Mouse (Mus musculus): ENCODE results near the gene Icam2.

GRCm38 (mm10) chr11:106353188-106353587 lies 34.7 kb downstream of the Icam2 start, which contains the start of gene Scn4a:
- TF ChIP-seq FLI1 (IDR thresholded peaks at IDR 0.05; ENCODE audit: low read length): no peak
- TF ChIP-seq GATA1 (IDR thresholded peaks at IDR 0.05; ENCODE audit: borderline replicate concordance, low read length): no peak
